ENCODE assay signal across 19 mouse cellular contexts in genomic region chr4:70921972-70922692, GRCm38 (mm10).
DNase-seq lines count a peak whose midpoint lies in the region; ATAC-seq and TF ChIP-seq lines count a peak whose summit lies in the region.
"Had no signal": no experiment of that assay in that cellular context is flagged by ENCODE, and none has a peak within 500 bp of the region (broad histone marks: within the 10 kb centered on the region; RNA-seq: fewer than 3 reads in every experiment).

No protein-coding gene starts in this region.

- H3K9me3 ChIP-seq in embryonic facial prominence, embryonic 14.5 days (ENCODE audit: control insufficient read depth, low read length): no peaks in the 10 kb centered on the region
- H3K9me3 ChIP-seq in embryonic facial prominence, embryonic 10.5 days: no peaks in the 10 kb centered on the region
- no peaks in the 10 kb centered on the region for H3K9me3 ChIP-seq in midbrain, embryonic 11.5 days (ENCODE audit: control insufficient read depth, low read length)
- H3K9me3 ChIP-seq in midbrain, embryonic 16.5 days (replicated peaks; ENCODE audit: control insufficient read depth, low read length, poor library complexity, severe bottlenecking): no peaks in the 10 kb centered on the region
- no peaks in the 10 kb centered on the region for H3K9me3 ChIP-seq in neural tube, embryonic 15.5 days (replicated peaks)

- H3K36me3 ChIP-seq in embryonic facial prominence, embryonic 14.5 days (ENCODE audit: control insufficient read depth, insufficient read depth, low read length): no peaks in the 10 kb centered on the region
- H3K36me3 ChIP-seq in embryonic facial prominence, embryonic 10.5 days (replicated peaks): no peaks in the 10 kb centered on the region
- no peaks in the 10 kb centered on the region for H3K36me3 ChIP-seq in midbrain, embryonic 11.5 days (ENCODE audit: control insufficient read depth, insufficient read depth, low read length)
- H3K36me3 ChIP-seq in midbrain, embryonic 16.5 days (ENCODE audit: control insufficient read depth, insufficient read depth, low read length): no peaks in the 10 kb centered on the region
- H3K36me3 ChIP-seq in neural tube, embryonic 15.5 days: no peaks in the 10 kb centered on the region

- H3K27ac ChIP-seq in embryonic facial prominence, embryonic 14.5 days (replicated peaks; ENCODE audit: low read depth, low read length): no peak overlapping the region
- no peak overlapping the region for H3K27ac ChIP-seq in embryonic facial prominence, embryonic 10.5 days (replicated peaks)
- no peak overlapping the region for H3K27ac ChIP-seq in midbrain, embryonic 11.5 days (ENCODE audit: low read depth, low read length)
- H3K27ac ChIP-seq in midbrain, embryonic 16.5 days (ENCODE audit: low read length): no peak overlapping the region
- H3K27ac ChIP-seq in neural tube, embryonic 15.5 days (replicated peaks): no peak overlapping the region
- no peak overlapping the region for H3K27ac ChIP-seq in gastrocnemius, adult 2 months

- intact Hi-C loops in gastrocnemius, adult 2 months (cut with DNase I): no loop called here

- no peak overlapping the region for H3K9ac ChIP-seq in embryonic facial prominence, embryonic 14.5 days (ENCODE audit: low read depth, low read length)
- H3K9ac ChIP-seq in midbrain, embryonic 11.5 days (ENCODE audit: low read length): no peak overlapping the region
- H3K9ac ChIP-seq in midbrain, embryonic 16.5 days (ENCODE audit: low read depth, low read length): no peak overlapping the region
- no peak overlapping the region for H3K9ac ChIP-seq in neural tube, embryonic 15.5 days (replicated peaks)

- H3K4me1 ChIP-seq in embryonic facial prominence, embryonic 14.5 days (ENCODE audit: control insufficient read depth, insufficient read depth, low read length): no peaks in the 10 kb centered on the region
- no peaks in the 10 kb centered on the region for H3K4me1 ChIP-seq in embryonic facial prominence, embryonic 10.5 days
- no peaks in the 10 kb centered on the region for H3K4me1 ChIP-seq in midbrain, embryonic 11.5 days (ENCODE audit: control insufficient read depth, insufficient read depth, low read length)
- no peaks in the 10 kb centered on the region for H3K4me1 ChIP-seq in midbrain, embryonic 16.5 days (ENCODE audit: control insufficient read depth, insufficient read depth, low read length)
- H3K4me1 ChIP-seq in neural tube, embryonic 15.5 days: no peaks in the 10 kb centered on the region

- TF ChIP-seq CTCF in gastrocnemius, adult 2 months (IDR thresholded peaks at IDR 0.05): no peak

- DNase-seq in embryonic facial prominence, embryonic 14.5 days (ENCODE audit: low spot score): peak; percentile 34
- no peak for DNase-seq in embryonic facial prominence, embryonic 10.5 days (ENCODE audit: low spot score)
- peak; percentile 81 for DNase-seq in midbrain, embryonic 11.5 days (ENCODE audit: low spot score, missing footprints)
- DNase-seq in kidney, postnatal 25 days: peak; percentile 4 to 38
- no peak for DNase-seq in adrenal gland, adult (ENCODE audit: inconsistent age in 2 of 2, low spot score in 1 of 2)
- no peak for DNase-seq in gastrocnemius, adult 2 months
- DNase-seq: adrenal gland, adult 8-10 months; cerebellum, adult 9-10 months; gastrocnemius, postnatal 25 days; heart, postnatal 4 days; layer of hippocampus, adult 9-11 months; lung, postnatal 36 days; right cerebral cortex, postnatal 25 days; thymus, adult 2 months had no signal

- H3K4me3 ChIP-seq in embryonic facial prominence, embryonic 14.5 days (ENCODE audit: low read depth, low read length): no peak overlapping the region
- no peak overlapping the region for H3K4me3 ChIP-seq in embryonic facial prominence, embryonic 10.5 days
- H3K4me3 ChIP-seq in midbrain, embryonic 11.5 days (ENCODE audit: low read depth, low read length): no peak overlapping the region
- no peak overlapping the region for H3K4me3 ChIP-seq in midbrain, embryonic 16.5 days (ENCODE audit: low read depth, low read length)
- H3K4me3 ChIP-seq in neural tube, embryonic 15.5 days (replicated peaks): no peak overlapping the region
- H3K4me3 ChIP-seq in gastrocnemius, adult 2 months: no peak overlapping the region

- WGBS in embryonic facial prominence, embryonic 14.5 days: 52% methylated on average over 3 of the region's 3 CpGs
- WGBS in embryonic facial prominence, embryonic 10.5 days: 53% methylated on average over 3 of the region's 3 CpGs
- 35% methylated on average over 3 of the region's 3 CpGs for WGBS in midbrain, embryonic 11.5 days
- 35% methylated on average over 3 of the region's 3 CpGs for WGBS in midbrain, embryonic 16.5 days
- WGBS in neural tube, embryonic 15.5 days: 46% methylated on average over 3 of the region's 3 CpGs

- H3K27me3 ChIP-seq in embryonic facial prominence, embryonic 14.5 days (replicated peaks; ENCODE audit: control insufficient read depth, insufficient read depth, low read length): no peaks in the 10 kb centered on the region
- no peaks in the 10 kb centered on the region for H3K27me3 ChIP-seq in embryonic facial prominence, embryonic 10.5 days (replicated peaks; ENCODE audit: low read depth, poor library complexity, severe bottlenecking)
- H3K27me3 ChIP-seq in midbrain, embryonic 11.5 days (ENCODE audit: control insufficient read depth, insufficient read depth, low read length): no peaks in the 10 kb centered on the region
- no peaks in the 10 kb centered on the region for H3K27me3 ChIP-seq in midbrain, embryonic 16.5 days (ENCODE audit: control insufficient read depth, insufficient read depth, low read depth, low read length)
- H3K27me3 ChIP-seq in neural tube, embryonic 15.5 days (replicated peaks): no peaks in the 10 kb centered on the region

- H3K4me2 ChIP-seq in embryonic facial prominence, embryonic 14.5 days (ENCODE audit: low read depth, low read length): no peak overlapping the region
- H3K4me2 ChIP-seq in midbrain, embryonic 11.5 days: no peak overlapping the region
- no peak overlapping the region for H3K4me2 ChIP-seq in midbrain, embryonic 16.5 days (ENCODE audit: low read length)
- H3K4me2 ChIP-seq in neural tube, embryonic 15.5 days: no peak overlapping the region
- H3K4me2 ChIP-seq: heart, embryonic 11.5 days; liver, embryonic 11.5 days had no signal

- no peak for ATAC-seq in embryonic facial prominence, embryonic 14.5 days (ENCODE audit: low read depth)
- ATAC-seq in midbrain, embryonic 11.5 days (ENCODE audit: low FRiP score): peak; percentile 90
- no peak; the same call in 1 of the 2 replicates for ATAC-seq in midbrain, embryonic 16.5 days
- ATAC-seq in neural tube, embryonic 15.5 days (ENCODE audit: low FRiP score): no peak
- ATAC-seq: inflammation-experienced regulatory T-cells, adult 6 months had no signal

Comparison
In these comparisons a context has a peak if more than half of its experiments do, and no peak if none do; other contexts are left out.
1. DNase-seq: peak in embryonic facial prominence, embryonic 14.5 days (single experiment), midbrain, embryonic 11.5 days (single experiment) and kidney, postnatal 25 days (2 of 2); none in embryonic facial prominence, embryonic 10.5 days (single experiment), adrenal gland, adult (0 of 2) and gastrocnemius, adult 2 months (single experiment).